Mouse (Mus musculus) G1E (cell line): ENCODE measurements around the gene Nell2.

Source experiments
- CTCF ChIP-seq: IDR thresholded peaks from 2 replicates; pipeline ENCODE4 v1.5.1; 2012; ENCODE audit warnings: low read depth, low read length, inconsistent platforms, mixed read lengths
- GATA1 ChIP-seq: IDR thresholded peaks from 2 replicates; pipeline ENCODE4 v1.6.1; 2012; ENCODE audit warnings: borderline replicate concordance, low read length, inconsistent platforms, mixed read lengths
- GATA2 ChIP-seq: IDR thresholded peaks from 2 replicates; pipeline ENCODE4 v1.6.1; 2012; ENCODE audit warnings: low read depth, low read length, inconsistent platforms, borderline replicate concordance
- TAL1 ChIP-seq: conservative IDR thresholded peaks from 2 replicates; pipeline ENCODE4 v1.6.1; 2012; ENCODE audit warnings: low read depth, low read length, inconsistent platforms, mixed read lengths

DNA sequence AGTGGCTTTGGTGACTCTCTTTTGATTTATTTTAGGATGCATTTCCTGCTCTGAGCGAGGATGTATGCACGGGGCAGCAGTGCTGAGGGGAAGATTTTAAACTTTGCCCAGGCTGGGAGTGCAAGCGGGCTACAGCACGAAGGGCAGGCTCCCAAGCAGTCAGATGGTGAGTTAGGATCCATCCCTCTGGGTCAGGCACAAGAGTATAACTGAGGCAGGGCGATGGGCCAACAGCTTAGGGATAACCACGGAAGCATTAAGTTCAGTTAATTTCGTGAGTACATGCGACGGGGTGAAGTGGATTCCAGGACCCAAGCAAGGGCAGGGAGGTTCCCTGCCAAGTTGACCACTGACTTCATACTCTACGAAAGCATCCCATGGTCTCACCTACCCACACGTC lies 83.8 kb downstream of the Nell2 start:
- TF ChIP-seq CTCF (no peak), GATA1 (no peak), TAL1 (no peak), GATA2 (no peak)
